Mouse (Mus musculus) liver, embryonic 13.5 days (tissue): ENCODE measurements around the gene C2cd2l. TPM values are rescaled to one million over a fixed set of nuclear protein-coding genes. Genes with fewer than 3 reads are reported as not detected.

ENCODE experiments used
- ATAC-seq: fragments of 200-750 bp; cut with Nextera tagmentation; 2 replicates; pipeline ENCODE4 v1.8.0; 2017; ENCODE audit warnings: low read depth, mild to moderate bottlenecking, moderate number of reproducible peaks, moderate library complexity
- DNase-seq: peaks from one replicate; pipeline ENCODE4 v3.0.0; 2022
- H3K27ac ChIP-seq: fragments of 300-500 bp; sonication (generic); 2 replicates; pipeline ENCODE4 v1.5.1; 2015; ENCODE audit warnings: moderate library complexity, mild to moderate bottlenecking, inconsistent platforms
- H3K27me3 ChIP-seq: fragments of 300-500 bp; sonication (generic); 2 replicates; pipeline ENCODE4 v1.6.1; 2015; ENCODE audit warnings: mild to moderate bottlenecking, inconsistent platforms
- H3K36me3 ChIP-seq: fragments of 300-500 bp; sonication (generic); 2 replicates; pipeline ENCODE4 v1.6.1; 2015; ENCODE audit warnings: mild to moderate bottlenecking, inconsistent platforms
- H3K4me1 ChIP-seq: fragments of 300-500 bp; sonication (generic); replicated peaks from 2 replicates; pipeline ENCODE4 v1.6.1; 2015; ENCODE audit warnings: inconsistent platforms
- H3K4me2 ChIP-seq: fragments of 300-500 bp; sonication (generic); 2 replicates; pipeline ENCODE4 v1.6.1; 2015; ENCODE audit warnings: inconsistent platforms, mild to moderate bottlenecking, moderate library complexity
- H3K4me3 ChIP-seq: fragments of 300-500 bp; sonication (generic); replicated peaks from 2 replicates; pipeline ENCODE4 v1.5.1; 2015; ENCODE audit warnings: mild to moderate bottlenecking, inconsistent platforms
- H3K9ac ChIP-seq: fragments of 300-500 bp; sonication (generic); 2 replicates; pipeline ENCODE4 v1.6.1; 2015; ENCODE audit warnings: mild to moderate bottlenecking, inconsistent platforms
- H3K9me3 ChIP-seq: fragments of 300-500 bp; sonication (generic); replicated peaks from 2 replicates; pipeline ENCODE4 v1.6.1; 2016; ENCODE audit warnings: inconsistent platforms
- WGBS: fragments of 180-500 bp; shearing (Covaris S2); methylation state at CpG from one replicate; pipeline ENCODE4 v1.1.7; 2015; ENCODE audit not compliant: insufficient replicate concordance; 5-methylcytosine and 5-hydroxymethylcytosine counted together
- polyA plus RNA-seq: library from polyadenylated mRNA; unstranded; fragments of >200 nt; fragmentation: Nextera tagmentation; extraction: Ambion mirVana; gene quantifications from 2 replicates; pipeline ENCODE4 v1.2.1, GENCODE M21; 2015

Gene C2cd2l
- polyA plus RNA-seq, 1 experiment from 2014 or later: 6.4 TPM

DNA sequence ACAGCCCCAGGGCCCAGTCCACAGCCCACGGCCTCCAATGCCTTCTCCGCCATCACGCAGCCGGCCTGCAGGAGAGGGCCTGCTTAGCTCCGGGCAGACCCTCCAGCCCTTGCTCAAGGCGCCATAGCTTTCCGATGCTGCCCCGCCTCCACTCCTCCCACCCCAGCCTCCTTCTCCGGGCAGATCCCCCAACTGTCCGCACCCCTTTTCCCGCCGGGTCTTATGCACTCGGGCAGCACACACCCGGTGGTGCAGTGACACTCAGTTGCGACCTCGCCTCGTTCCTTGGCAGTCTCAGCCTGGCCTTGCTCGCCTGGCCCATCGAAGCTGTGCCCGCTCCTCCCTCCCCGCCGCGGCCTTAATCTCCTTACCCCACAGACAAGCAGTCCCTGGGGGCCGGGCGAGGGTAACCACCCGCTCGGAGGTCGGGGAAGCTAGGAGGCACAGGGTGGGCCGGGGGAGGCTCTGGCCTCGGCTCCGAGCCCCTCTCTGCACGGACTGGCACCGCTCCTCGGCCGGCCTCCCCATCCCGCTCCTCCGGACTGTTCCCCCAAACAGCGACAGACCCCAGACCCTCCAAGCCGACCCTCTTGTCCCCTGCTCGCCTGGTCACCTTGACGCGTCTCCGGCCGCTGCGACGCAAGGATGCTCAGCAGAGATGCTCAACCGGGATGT is 32.5 kb downstream of the C2cd2l start:
- H3K4me3 ChIP-seq: peak overlapping the region; percentile 97
- H3K9ac ChIP-seq: peak overlapping the region; percentile 99
- H3K27ac ChIP-seq: peak overlapping the region; percentile 97
- H3K27me3 ChIP-seq: 0 out of 2 replicates have a peak, but pooled peaks cover 8% of the 10 kb centered on the region
- DNase-seq (peak; percentile 48), ATAC-seq (peak; percentile 37)
- H3K9me3 ChIP-seq: 0 out of 2 replicates have a peak, but pooled peaks cover 3% of the 10 kb centered on the region
- peaks cover 49% of the 10 kb centered on the region for H3K36me3 ChIP-seq
- H3K4me2 ChIP-seq: peak overlapping the region; percentile 88
- 2% methylated on average over 47 of the region's 47 CpGs for WGBS
- peaks cover 77% of the 10 kb centered on the region for H3K4me1 ChIP-seq

DNA sequence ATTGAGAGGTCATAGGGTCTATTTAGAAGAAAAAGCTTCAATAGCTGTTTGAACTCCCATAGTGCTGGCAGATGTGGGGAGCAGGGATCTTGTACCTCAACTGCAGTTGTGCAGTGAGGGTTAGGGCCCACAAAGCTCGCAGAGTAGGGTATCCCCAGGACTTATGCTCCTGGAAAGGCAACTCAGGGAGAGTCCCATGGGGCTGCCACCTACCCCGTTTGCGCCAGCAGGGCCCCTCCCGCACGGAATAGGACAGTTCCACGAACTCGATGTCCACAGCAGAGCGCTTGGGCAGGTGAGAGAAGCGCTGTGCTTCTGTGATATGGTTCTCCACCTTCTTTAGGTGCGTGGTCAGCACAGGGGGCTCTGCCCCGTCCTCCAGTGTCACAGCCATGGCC is 33.1 kb downstream of the C2cd2l start:
- Histone ChIP-seq H3K27ac (peak overlapping the region; percentile 97), H3K4me2 (peak overlapping the region; percentile 88), H3K9me3 (0 out of 2 replicates have a peak, but pooled peaks cover 3% of the 10 kb centered on the region), H3K4me1 (peaks cover 73% of the 10 kb centered on the region), H3K9ac (peak overlapping the region; percentile 99), H3K4me3 (peak overlapping the region; percentile 97), H3K36me3 (peaks cover 49% of the 10 kb centered on the region), H3K27me3 (0 out of 2 replicates have a peak, but pooled peaks cover 8% of the 10 kb centered on the region)
- DNase-seq (peak; percentile 29), ATAC-seq (0 out of 2 replicates have a peak, but pooled peaks have one; percentile 8)
- WGBS: 6% methylated on average over 11 of the region's 11 CpGs

DNA sequence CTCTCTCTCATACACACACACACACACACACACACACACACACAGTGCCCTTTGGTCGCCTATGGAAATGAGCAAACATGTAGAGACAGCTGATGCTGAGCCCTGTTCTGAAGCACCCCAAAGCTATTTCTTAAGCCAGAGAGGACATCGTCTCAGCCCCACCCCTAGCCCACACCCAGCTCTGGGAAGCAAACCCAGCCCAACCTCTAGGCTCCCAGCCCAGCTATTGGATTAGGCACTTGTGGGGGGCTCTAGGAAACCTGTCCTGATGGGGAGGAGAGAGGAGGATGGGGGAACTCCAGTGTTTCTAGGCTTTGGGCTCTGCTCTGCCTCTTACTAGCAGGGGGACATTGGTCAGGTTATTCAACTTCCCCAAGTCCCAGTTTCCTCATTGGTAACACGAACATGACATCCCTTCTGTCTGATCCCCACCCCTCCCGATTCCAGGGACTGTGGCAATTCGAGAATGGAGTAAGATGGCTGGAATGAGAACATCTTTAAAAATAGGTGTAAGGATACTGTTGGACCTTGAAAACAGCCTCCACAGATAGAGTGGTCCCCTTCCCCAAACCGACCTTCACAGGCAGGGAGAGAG is 33.7 kb downstream of the C2cd2l start:
- ATAC-seq (peak; percentile 62), DNase-seq (peak; percentile 68)
- Histone ChIP-seq H3K4me3 (peak overlapping the region; percentile 97), H3K27me3 (0 out of 2 replicates have a peak, but pooled peaks cover 8% of the 10 kb centered on the region), H3K4me1 (peaks cover 73% of the 10 kb centered on the region), H3K9me3 (0 out of 2 replicates have a peak, but pooled peaks cover 3% of the 10 kb centered on the region), H3K27ac (peak overlapping the region; percentile 97), H3K36me3 (peaks cover 49% of the 10 kb centered on the region), H3K9ac (peak overlapping the region; percentile 99), H3K4me2 (peak overlapping the region; percentile 88)
- 4% methylated on average over 6 of the region's 6 CpGs for WGBS

- Histone ChIP-seq H3K36me3 (peaks cover 67% of the 10 kb centered on the region), H3K4me2 (no peak overlapping the region), H3K4me1 (peaks cover 71% of the 10 kb centered on the region)
These were observed 36.9 kb downstream of the C2cd2l start for GRCm38 (mm10) chr9:44283183-44283582.

DNA sequence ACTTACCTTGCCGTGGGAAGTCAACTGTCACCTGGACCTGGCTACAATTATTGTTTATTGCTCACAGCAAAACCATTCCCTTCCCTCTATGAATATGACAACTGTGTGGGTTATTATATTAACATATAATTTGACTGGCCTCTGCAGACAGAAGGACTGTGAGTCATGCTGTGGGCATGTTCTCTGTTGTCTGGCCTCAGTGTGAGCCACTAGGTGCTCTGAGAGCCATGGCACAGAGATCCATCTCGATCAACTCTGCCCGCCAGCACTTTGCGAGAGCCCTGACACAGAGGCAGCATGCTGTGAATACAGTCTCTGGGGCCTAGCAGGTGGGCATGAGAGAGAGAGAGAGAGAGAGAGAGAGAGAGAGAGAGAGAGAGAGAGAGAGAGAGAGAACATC is 50.1 kb downstream of the C2cd2l start:
- no peak for ATAC-seq
- H3K4me1 ChIP-seq: peaks cover 25% of the 10 kb centered on the region
- H3K9me3 ChIP-seq: peaks cover 4% of the 10 kb centered on the region; the same call in 1 of the 2 replicates
- no peak overlapping the region for H3K4me2 ChIP-seq
- H3K36me3 ChIP-seq: peaks cover 20% of the 10 kb centered on the region
- no peak for DNase-seq
- H3K9ac ChIP-seq: no peak overlapping the region
- 76% methylated on average over 4 of the region's 4 CpGs for WGBS
- H3K27me3 ChIP-seq: no peaks in the 10 kb centered on the region
- no peak overlapping the region for H3K4me3 ChIP-seq
- H3K27ac ChIP-seq: 0 out of 2 replicates have a peak overlapping the region, but pooled peaks have one; percentile 0

More at GRCm38 (mm10) chr9:44283183-44283582, 36.9 kb downstream of the C2cd2l start:
- 62% methylated on average over 5 of the region's 5 CpGs for WGBS
- no peak overlapping the region for H3K27ac ChIP-seq
- DNase-seq (no peak), ATAC-seq (no peak)
- H3K27me3 ChIP-seq: 0 out of 2 replicates have a peak, but pooled peaks cover 8% of the 10 kb centered on the region
- no peak overlapping the region for H3K4me3 ChIP-seq
- H3K9ac ChIP-seq: no peak overlapping the region
- no peaks in the 10 kb centered on the region for H3K9me3 ChIP-seq

DNA sequence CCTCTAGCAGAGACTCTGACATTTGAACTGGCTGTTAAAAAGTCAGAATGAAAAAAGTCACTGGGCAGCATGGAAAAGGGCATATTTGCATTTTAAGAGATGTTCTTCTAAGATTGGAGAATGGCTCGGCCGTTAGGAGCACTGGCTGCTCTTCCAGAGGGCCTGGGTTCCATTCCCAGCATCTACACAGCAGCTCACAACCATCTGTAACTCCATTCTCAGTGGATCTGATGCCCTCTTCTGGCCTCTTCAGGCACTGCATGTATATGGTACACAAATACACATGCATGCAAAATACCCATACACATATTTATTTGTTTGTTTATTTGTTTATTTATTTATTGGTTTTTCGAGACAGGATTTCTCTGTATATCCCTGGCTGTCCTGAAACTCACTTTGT is 51.0 kb downstream of the C2cd2l start:
- Histone ChIP-seq H3K36me3 (peaks cover 11% of the 10 kb centered on the region), H3K9me3 (peaks cover 4% of the 10 kb centered on the region; the same call in 1 of the 2 replicates), H3K4me3 (no peak overlapping the region), H3K27me3 (no peaks in the 10 kb centered on the region; the same call in 1 of the 2 replicates), H3K4me1 (peaks cover 25% of the 10 kb centered on the region), H3K4me2 (no peak overlapping the region), H3K27ac (no peak overlapping the region; the same call in 1 of the 2 replicates), H3K9ac (no peak overlapping the region)
- no peak for DNase-seq
- 69% methylated on average over 3 of the region's 3 CpGs for WGBS
- no peak for ATAC-seq

GRCm38 (mm10) chr9:44268432-44268831 is 51.7 kb downstream of the C2cd2l start, which contains the start of gene Nlrx1:
Gene Nlrx1 (minus strand): TSS chr9:44268599.
- peak; percentile 67 for ATAC-seq
- Histone ChIP-seq H3K9ac (peak within 1 kb of the TSS; percentile 89), H3K4me3 (peak within 1 kb of the TSS; percentile 70), H3K9me3 (peaks cover 4% of the 10 kb centered on the region; the same call in 1 of the 2 replicates), H3K27me3 (no peaks in the 10 kb centered on the region; the same call in 1 of the 2 replicates), H3K4me1 (peaks cover 25% of the 10 kb centered on the region), H3K36me3 (peaks cover 4% of the 10 kb centered on the region), H3K4me2 (peak within 1 kb of the TSS; percentile 95), H3K27ac (peak within 1 kb of the TSS; percentile 88)
- DNase-seq: no peak
- 17% methylated on average over 6 of the region's 6 CpGs for WGBS

DNA sequence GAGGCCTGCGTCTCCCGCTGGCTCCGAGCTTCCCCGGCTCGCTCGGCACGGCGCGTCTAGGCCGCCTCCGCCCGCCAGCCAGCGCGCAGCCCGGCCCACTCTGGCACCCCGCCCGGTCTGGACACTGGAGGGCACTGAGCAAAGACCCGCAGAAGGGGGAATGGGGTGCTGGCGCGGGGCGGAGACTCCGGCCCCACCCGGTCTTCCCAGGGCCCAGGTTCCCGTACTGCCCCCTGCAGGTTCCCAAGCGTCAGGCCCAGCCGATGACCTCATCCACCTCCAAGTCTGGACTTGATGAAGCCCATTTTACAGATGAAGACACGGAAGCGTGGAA is 52.1 kb downstream of the C2cd2l start:
- H3K4me1 ChIP-seq: peaks cover 25% of the 10 kb centered on the region
- H3K9ac ChIP-seq: peak overlapping the region; percentile 89
- peak overlapping the region; percentile 95 for H3K4me2 ChIP-seq
- WGBS: 3% methylated on average over 28 of the region's 28 CpGs
- peaks cover under 1% of the 10 kb centered on the region; the same call in 1 of the 2 replicates for H3K36me3 ChIP-seq
- no peaks in the 10 kb centered on the region; the same call in 1 of the 2 replicates for H3K27me3 ChIP-seq
- ATAC-seq (peak; percentile 86), DNase-seq (peak; percentile 67)
- H3K4me3 ChIP-seq: peak overlapping the region; percentile 70
- peaks cover 4% of the 10 kb centered on the region; the same call in 1 of the 2 replicates for H3K9me3 ChIP-seq
- peak overlapping the region; percentile 88 for H3K27ac ChIP-seq

- peaks cover 4% of the 10 kb centered on the region; the same call in 1 of the 2 replicates for H3K9me3 ChIP-seq
- peak overlapping the region; percentile 95 for H3K4me2 ChIP-seq
- 13% methylated on average over 23 of the region's 23 CpGs for WGBS
- H3K9ac ChIP-seq: peak overlapping the region; percentile 89
- no peaks in the 10 kb centered on the region; the same call in 1 of the 2 replicates for H3K27me3 ChIP-seq
- DNase-seq (no peak), ATAC-seq (no peak)
- peak overlapping the region; percentile 88 for H3K27ac ChIP-seq
- H3K4me1 ChIP-seq: peaks cover 25% of the 10 kb centered on the region
- H3K4me3 ChIP-seq: peak overlapping the region; percentile 70
- no peaks in the 10 kb centered on the region for H3K36me3 ChIP-seq
These were observed 52.6 kb downstream of the C2cd2l start for GRCm38 (mm10) chr9:44267319-44268026.

DNA sequence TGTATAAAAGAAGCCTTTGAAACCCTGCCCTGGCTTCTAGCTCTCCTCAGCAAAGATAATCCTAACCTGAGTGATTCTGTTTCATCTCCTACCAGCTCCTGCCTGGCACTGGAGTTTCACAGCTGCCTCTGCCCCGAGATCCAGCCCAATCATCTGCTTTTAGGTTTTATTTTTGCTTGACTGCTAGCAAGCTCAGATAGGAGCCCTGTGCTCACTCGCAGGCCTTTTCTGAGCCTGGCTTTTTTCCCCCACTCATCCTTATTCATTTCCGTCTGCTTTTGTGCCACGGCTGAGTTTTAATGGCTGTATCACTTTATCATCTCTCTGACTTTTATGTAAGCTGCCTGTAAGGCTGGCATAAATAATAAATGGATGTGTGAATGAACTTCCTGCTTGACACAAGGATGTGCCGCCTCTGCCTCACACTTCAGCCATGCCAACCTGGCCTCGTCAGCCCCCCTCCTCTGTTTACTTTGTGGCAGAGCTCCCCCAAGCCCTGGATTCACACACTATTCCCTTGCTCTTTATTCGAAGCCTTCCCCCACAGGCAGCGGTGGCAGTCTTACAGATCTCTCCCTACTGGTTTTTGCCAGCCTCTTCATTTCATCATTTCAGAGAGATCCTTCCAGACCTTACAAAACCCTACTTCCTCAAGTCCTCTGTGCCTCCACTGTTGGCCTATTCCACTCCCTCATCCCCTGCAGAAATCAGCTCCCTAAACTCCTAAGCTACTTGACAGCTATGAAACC is 53.4 kb downstream of the C2cd2l start:
- 71% methylated on average over 8 of the region's 8 CpGs for WGBS
- peak overlapping the region; percentile 89; the same call in 1 of the 2 replicates for H3K9ac ChIP-seq
- DNase-seq (no peak), ATAC-seq (no peak)
- no peaks in the 10 kb centered on the region; the same call in 1 of the 2 replicates for H3K27me3 ChIP-seq
- H3K4me2 ChIP-seq: peak overlapping the region; percentile 95
- H3K4me1 ChIP-seq: peaks cover 25% of the 10 kb centered on the region
- no peak overlapping the region for H3K27ac ChIP-seq
- 0 out of 2 replicates have a peak overlapping the region, but pooled peaks have one; percentile 70 for H3K4me3 ChIP-seq
- H3K9me3 ChIP-seq: peaks cover 4% of the 10 kb centered on the region; the same call in 1 of the 2 replicates
- no peaks in the 10 kb centered on the region; the same call in 1 of the 2 replicates for H3K36me3 ChIP-seq
